Mouse (Mus musculus) erythroblast, embryonic 14.5 days (primary cell): ENCODE data around the gene Mrvi1.

Experiments
- GATA1 ChIP-seq: IDR thresholded peaks from 2 replicates; pipeline ENCODE4 v1.6.1; 2012; ENCODE audit warnings: low read length, inconsistent platforms, mixed read lengths
- TAL1 ChIP-seq: IDR thresholded peaks from 3 replicates; pipeline ENCODE4 v1.6.1; 2012; ENCODE audit warnings: low read length, inconsistent platforms, mixed read lengths

DNA sequence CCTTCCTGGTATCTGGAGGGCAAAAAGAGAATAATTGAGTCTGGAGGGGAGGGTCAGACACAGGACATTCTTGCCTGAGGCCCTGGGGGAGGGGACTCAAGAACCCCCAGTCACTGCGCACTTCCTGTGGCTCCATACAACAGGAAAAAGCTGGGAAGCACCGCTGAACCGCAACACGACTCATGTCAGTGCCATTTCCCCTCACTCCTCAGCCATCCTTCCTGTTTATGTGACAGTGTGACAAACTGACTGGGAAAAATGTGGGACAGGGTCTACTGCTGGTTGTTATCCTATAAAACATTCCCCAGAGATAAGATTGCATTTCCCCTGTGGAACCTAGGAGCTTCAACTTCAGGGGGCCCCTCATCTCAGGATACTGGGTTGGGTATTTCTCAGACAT lies 105.3 kb downstream of the Mrvi1 start:
- TF ChIP-seq GATA1 (no peak), TAL1 (no peak)
